Mouse (Mus musculus): ENCODE measurements around the gene Tom1l1.

GRCm38 (mm10) chr11:90657527-90657926 lies 30.6 kb downstream of the Tom1l1 start:
- no peak for TF ChIP-seq CTCF (IDR thresholded peaks at IDR 0.05; ENCODE audit: low read depth, low read length)
- TF ChIP-seq POLR2A (IDR thresholded peaks at IDR 0.05; ENCODE audit: extremely low read depth, insufficient read depth, low read length): no peak

Data from liver, adult 2 months (tissue).